Mouse (Mus musculus) skeletal muscle tissue, adult 2 months (tissue): ENCODE results near the gene Bhlha9.
A peak's percentile ranks its signal among the peaks of the same experiment; 100 is the strongest.

ENCODE experiments used
- DNase-seq: peaks from one replicate; pipeline ENCODE4 v3.0.0-alpha.2; 2012; ENCODE audit warnings: low read depth, low spot score

Bhlha9 gene

GRCm38 (mm10) chr11:76671871-76672475 is at the start of gene Bhlha9:
TSS of gene Bhlha9 (plus strand) at chr11:76672470.
- DNase-seq = no peak

- DNase-seq = no peak
These were observed 49.6 kb upstream of the Bhlha9 start for GRCm38 (mm10) chr11:76622566-76623205.

GRCm38 (mm10) chr11:76623206-76623961 is 48.9 kb upstream of the Bhlha9 start:
- DNase-seq = no peak

- no peak for DNase-seq
These were observed 48.2 kb upstream of the Bhlha9 start for GRCm38 (mm10) chr11:76624071-76624470.

- DNase-seq = no peak
These were observed 47.4 kb upstream of the Bhlha9 start for GRCm38 (mm10) chr11:76624881-76625280.

- DNase-seq = no peak
These were observed 43.7 kb upstream of the Bhlha9 start for GRCm38 (mm10) chr11:76628613-76629012.

GRCm38 (mm10) chr11:76630023-76630422 is 42.2 kb upstream of the Bhlha9 start:
- no peak for DNase-seq

- no peak for DNase-seq
These were observed 41.8 kb upstream of the Bhlha9 start for GRCm38 (mm10) chr11:76630487-76630886.

- DNase-seq = no peak
These were observed 32.8 kb upstream of the Bhlha9 start for GRCm38 (mm10) chr11:76639269-76639985.

GRCm38 (mm10) chr11:76640231-76640630 is 32.0 kb upstream of the Bhlha9 start:
- DNase-seq = no peak

GRCm38 (mm10) chr11:76644257-76644656 is 28.0 kb upstream of the Bhlha9 start:
- no peak for DNase-seq

- DNase-seq = no peak
These were observed 27.2 kb upstream of the Bhlha9 start for GRCm38 (mm10) chr11:76645036-76645435.

GRCm38 (mm10) chr11:76645955-76646354 is 26.3 kb upstream of the Bhlha9 start:
- DNase-seq = peak; percentile 59

- no peak for DNase-seq
These were observed 25.2 kb upstream of the Bhlha9 start for GRCm38 (mm10) chr11:76647062-76647461.

GRCm38 (mm10) chr11:76647500-76647899 is 24.8 kb upstream of the Bhlha9 start:
- DNase-seq = peak; percentile 54

- no peak for DNase-seq
These were observed 21.3 kb upstream of the Bhlha9 start for GRCm38 (mm10) chr11:76650862-76651560.

GRCm38 (mm10) chr11:76652838-76653334 is 19.4 kb upstream of the Bhlha9 start:
- no peak for DNase-seq

GRCm38 (mm10) chr11:76655106-76655505 is 17.2 kb upstream of the Bhlha9 start:
- no peak for DNase-seq

- DNase-seq = no peak
These were observed 14.8 kb upstream of the Bhlha9 start for GRCm38 (mm10) chr11:76657450-76657970.

- DNase-seq = no peak
These were observed 12.9 kb upstream of the Bhlha9 start for GRCm38 (mm10) chr11:76659138-76659930.
